Mouse (Mus musculus) lung, postnatal 0 days (tissue): Measurements from ENCODE around the gene Afg3l1.

ENCODE experiments used
- CTCF ChIP-seq: IDR thresholded peaks from 2 replicates; pipeline ENCODE4 v1.5.1; 2016; ENCODE audit warnings: antibody characterized with exemption, mild to moderate bottlenecking
- EP300 ChIP-seq: IDR thresholded peaks from 2 replicates; pipeline ENCODE4 v1.6.1; 2016; ENCODE audit warnings: antibody characterized with exemption, mild to moderate bottlenecking, control low read depth

- TF ChIP-seq CTCF (no peak), EP300 (no peak)
These were observed 49.3 kb upstream of the Afg3l1 start for GRCm38 (mm10) chr8:123428343-123428893.
